Mouse (Mus musculus): ENCODE results near the gene Aars2.

Aars2 gene

DNA sequence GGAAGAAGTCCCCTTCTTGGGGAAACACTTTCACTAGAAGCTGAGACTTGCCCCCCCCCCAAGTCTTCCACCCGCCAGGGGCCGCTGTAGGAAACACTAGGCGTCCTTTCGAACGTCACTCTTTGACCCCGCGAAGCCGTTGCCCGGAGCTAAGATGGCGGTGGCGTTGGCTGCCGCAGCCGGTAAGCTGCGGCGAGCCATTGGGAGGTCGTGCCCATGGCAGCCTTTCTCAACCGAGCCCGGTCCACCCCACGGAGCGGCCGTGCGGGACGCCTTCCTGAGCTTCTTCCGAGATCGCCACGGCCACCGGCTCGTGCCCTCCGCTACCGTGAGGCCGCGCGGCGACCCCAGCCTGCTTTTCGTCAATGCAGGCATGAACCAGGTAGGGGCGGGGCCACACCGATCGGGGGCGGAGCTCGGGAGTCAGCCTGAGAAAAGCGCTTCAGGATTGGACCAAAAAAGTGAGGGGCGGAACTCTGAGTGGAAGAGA is at the start of gene Aars2:
Aars2 (plus strand) TSS at position 142 of the 490 bp plus-strand sequence.
- peak; percentile 91 for DNase-seq (ENCODE audit: low read depth, low spot score)

DNA sequence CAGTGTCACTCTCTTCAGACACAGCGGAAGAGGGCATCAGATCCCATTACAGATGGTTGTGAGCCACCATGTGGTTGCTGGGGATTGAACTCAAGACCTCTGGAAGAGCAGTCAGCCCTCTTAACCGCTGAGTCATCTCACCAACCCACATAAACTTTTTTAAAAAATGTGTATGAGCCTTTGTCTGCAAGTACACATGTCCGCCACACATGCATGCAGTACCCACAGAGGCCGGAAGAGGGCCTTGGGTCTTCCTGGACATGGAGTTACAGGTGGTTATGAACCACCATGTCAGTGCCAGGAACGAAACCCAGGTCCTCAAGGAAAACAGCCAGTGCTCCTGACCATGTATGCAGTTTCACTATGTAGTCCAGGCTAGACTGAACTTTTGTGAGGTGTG is 49.2 kb upstream of the Aars2 start:
- DNase-seq (ENCODE audit: low read depth, low spot score): no peak

DNA sequence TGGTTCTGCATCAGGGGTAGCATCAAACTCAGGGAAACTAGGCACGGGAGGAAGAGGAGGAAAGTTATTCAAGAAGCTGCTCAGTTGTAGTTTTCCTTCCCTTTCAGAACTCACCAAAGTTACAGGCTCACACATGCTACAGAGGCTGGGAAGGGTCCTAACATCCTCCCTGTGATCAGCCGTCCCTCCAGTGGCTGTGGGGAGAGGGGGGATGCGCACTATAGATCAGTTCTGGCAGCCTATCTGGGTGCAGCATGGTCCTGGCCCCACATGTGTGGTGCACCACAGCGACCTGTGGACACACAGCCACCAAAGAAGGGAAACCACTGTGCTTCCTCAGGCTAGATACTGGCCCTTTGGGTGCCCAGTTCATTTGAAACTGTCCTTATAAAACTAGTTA is 48.1 kb upstream of the Aars2 start:
- DNase-seq (ENCODE audit: low read depth, low spot score): no peak

DNA sequence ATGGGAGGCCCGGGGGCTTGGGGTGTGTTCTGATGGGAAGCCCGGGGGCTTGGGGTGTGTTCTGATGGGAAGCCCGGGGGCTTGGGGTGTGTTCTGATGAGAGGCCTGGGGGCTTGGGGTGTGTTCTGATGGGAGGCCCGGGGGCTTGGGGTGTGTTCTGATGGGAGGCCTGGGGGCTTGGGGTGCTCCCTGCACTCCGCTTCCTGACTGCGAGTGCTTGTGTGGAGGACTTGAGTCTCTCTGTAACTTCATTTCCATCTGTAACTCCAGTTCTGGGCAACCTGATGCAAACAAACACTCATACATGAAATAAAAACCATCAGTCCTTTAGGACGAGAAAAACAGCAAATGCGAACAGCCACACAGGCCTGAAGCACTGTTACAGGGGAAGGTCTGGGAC is 47.6 kb upstream of the Aars2 start:
- no peak for DNase-seq (ENCODE audit: low read depth, low spot score)

DNA sequence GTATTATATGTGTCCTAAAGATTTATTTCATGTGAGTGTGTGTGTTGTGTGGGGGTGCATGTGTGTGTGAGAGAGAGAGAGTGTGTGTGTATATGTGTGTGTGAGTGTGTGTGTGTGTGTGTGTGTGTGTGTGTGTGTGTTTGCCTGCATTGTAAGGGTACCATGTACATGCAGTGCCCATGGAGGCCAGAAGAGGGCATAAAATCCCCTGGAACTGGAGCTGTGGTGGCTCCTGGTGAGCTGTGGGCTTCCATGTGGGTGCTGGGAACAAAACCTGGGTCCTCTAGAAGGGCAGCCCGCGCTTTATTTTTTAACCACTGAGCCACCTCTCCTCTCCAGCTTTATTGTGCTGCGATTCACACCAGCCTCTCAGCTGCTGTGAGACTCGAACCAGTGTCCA is 44.1 kb upstream of the Aars2 start:
- no peak for DNase-seq (ENCODE audit: low read depth, low spot score)

DNA sequence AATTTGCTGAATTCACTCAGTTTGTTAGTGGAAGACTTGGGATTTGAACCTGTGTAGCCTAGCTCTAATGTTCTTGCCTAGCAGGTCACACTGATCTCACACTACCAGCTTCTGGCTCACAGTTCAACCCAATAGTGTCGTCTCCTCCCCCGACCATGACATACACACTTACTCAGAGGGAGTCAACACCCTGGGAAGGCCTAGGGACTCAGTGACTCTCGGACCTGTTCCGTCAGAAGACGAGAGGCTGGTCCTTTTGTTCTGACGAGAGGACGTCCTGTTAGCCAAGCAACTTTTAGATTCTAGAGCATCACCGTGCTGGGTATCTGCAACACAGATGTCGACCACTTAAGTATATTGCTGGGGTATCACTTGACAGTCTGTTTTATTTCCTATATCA is 42.4 kb upstream of the Aars2 start:
- no peak for DNase-seq (ENCODE audit: low read depth, low spot score)

DNA sequence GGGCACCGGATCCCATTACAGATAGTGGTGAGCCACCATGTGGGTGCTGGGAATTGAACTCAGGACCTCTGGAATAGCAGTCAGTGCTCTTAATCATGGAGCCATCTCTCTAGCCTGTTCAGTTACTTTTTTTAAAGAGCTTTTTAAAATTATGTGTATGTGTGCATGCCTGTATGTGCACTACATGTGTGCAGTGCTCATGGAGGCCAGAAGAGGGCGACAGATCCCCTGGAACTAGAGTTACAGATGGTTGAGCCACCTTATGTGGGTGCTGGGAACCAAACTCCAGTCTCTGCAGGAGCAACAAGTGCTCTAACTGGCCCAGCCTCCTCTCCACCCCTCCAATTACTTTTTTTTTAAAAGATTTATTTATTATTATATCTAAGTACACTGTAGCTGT is 39.9 kb upstream of the Aars2 start:
- no peak for DNase-seq (ENCODE audit: low read depth, low spot score)

DNA sequence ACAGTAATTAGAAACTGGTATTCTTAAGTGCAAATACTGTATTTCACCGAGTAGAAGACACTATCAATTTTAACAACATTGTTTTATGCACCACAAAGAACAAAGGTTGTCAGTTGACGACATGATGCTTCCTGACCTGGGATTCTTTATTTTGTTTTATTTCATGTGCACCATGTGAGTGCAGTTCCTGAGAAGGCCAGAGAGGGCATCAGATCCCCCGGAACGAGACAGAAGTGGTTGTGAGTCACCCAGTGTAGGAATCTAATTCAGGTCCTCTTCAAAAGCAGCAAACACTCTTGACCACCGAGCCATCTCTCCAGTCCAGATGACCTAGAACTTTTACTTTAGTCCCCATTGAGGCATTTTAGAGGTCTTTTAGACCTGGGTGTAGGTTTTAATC is 38.3 kb upstream of the Aars2 start:
- DNase-seq (ENCODE audit: low read depth, low spot score): no peak

DNA sequence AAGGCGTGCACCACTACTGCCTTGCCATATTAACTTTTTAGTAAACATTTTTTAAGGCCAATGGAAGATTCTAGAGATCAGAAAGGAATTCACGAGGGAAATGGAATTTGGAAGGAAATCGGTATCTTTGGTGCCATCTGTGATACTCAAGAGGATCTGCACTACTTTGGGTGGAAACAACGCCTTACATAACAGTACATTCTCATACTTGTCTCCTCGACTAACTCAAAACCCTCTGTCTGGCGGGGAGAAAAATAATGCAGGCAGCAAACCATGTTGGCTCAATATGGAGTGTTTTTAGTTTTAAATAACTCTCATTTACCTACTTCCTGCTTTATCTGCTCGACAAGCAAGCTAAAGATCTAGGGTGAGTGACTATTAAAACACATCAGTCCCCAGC is 35.9 kb upstream of the Aars2 start:
- DNase-seq (ENCODE audit: low read depth, low spot score): no peak

DNA sequence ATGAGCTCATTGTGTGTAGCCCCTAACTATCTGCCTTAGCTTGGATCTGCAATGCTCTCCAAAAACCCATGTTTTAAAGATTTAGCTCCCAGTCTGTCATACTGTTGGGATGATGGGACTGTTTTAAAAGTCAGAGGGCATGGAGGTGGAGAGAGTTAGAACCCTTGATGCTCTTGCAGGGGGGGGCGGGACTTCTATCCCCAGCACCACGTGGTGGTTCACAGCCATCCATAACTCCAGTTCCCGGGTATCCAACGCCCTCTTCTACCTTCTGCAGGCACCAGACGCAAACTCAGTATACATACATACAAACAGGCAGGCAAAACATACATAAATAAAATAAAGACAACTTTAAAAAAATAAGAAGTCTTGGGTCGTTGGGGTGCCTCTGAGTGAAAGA is 33.0 kb upstream of the Aars2 start:
- no peak for DNase-seq (ENCODE audit: low read depth, low spot score)

DNA sequence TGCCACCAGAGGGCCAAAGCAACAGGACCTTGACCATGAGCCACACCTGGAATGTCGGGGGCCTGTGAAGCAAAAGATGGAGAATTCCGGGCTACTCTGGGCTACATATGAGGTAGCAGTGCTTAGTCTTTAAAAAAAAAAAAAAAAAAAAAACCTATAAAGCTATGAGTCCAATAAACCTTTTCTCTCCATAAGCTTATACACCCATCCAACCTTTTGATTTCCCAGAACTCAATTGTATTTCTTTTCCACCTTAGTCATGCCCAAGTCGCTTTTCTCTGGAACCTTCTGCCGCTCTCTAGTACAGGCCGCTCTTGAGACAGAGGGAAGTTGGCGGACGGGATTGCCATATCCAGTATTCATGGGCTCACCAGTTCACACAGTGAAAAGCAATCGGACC is 32.5 kb upstream of the Aars2 start:
- DNase-seq (ENCODE audit: low read depth, low spot score): no peak

DNA sequence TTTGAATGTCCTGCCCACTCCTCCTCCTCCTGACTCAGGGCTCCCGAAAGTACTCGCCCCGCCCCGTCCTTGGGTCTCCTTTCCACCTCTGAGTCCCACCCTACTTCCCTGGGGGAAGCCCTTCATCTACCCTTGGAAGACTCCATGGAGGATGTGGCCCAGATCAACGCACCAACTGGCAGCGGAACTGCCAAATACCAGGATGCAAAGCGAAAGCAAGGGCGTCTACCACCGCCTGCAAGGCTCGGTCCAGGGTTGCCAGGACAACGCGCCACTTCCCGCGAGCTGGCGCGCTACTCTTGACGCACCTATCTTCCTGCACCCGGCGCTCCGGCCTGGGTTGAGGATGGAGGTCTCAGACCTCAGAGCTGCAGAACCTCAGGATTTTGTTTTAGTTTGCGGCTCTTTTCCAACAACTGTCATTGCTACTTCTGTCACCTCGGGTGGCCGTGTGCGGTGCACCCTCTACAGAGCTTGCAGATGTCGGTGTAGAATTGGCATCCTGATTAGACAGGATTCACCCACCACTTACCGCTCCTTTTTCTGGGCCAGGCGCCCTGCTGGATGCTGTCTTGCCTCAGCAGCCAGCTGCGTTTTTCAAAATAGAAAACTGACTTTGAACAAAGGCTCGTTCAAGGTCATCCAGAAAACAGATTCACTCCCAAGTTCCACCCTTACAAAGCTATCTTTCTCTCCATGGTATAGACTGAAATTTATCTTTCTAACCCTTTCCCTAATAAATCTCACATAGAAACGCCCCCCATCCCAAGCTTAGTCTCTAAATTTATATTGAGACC is 31.8 kb upstream of the Aars2 start, which contains the start of gene Spats1:
Spats1 (minus strand) TSS at position 747 of the 797 bp plus-strand sequence.
- peak; percentile 23 for DNase-seq (ENCODE audit: low read depth, low spot score)

DNA sequence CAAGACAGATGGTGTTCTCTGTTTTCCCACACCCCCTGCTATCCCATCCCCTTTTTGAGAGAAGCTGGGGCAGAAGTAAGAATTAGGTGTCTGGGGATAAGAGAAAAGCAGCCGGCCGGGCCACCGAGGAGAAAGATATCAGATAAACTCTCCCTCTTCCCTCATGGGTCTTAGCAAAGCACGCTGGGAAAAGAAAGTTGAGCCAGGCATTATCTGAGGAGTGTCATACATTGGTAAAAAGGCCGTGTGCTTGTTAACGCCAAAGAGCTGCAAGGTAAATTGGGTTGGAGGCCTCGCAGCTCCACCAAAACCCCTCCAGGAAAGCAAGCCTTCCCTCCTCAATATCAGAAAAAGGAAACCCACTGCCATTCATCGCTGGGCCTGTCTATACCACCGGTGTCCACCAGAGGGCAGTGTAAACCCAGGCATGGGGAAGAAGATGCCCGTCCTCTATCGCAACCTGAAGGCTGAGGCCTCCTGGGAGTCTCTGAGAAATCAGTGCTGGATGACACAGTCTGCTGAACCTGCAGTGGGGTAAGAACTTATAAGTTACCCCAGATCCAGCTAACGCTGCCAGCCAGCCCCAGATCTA is 28.3 kb upstream of the Aars2 start:
- DNase-seq (ENCODE audit: low read depth, low spot score): peak; percentile 74

DNA sequence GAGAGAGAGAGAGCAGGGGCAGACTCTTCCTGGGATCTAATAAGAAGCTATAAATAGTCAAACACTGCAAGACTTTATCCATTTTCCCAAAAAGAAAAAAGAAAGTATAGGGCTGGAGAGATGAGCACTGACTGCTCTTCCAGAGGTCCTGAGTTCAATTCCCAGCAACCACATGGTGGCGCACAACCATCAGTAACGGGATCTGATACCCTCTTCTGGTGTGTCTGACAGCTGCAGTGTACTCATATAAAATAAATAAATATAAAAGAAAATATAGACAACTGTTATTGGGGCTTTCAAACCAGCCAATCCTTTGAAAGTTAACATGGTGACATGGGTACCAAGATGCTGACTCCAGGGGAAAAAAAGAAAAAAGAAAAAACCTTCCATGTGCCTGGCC is 26.2 kb upstream of the Aars2 start:
- no peak for DNase-seq (ENCODE audit: low read depth, low spot score)

DNA sequence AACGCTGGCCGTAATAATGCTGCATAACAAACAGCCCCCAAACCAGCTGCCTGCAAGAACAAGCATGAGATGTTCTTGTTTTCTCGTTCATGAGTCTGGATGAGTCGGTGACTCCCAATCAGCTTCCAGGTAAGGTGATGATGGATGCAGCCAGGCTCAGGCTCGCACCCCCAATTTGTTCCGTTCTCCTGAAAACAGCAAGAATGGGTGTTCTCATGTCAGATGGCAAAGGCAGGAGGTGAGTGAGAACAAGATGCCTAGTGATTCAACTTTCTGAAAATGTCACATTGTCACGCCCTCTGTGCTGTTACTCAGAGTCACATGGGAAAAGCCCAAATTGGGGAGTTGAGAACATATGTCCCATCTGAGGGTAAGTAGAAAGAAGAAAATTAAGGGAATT is 21.1 kb upstream of the Aars2 start:
- no peak for DNase-seq (ENCODE audit: low read depth, low spot score)

DNA sequence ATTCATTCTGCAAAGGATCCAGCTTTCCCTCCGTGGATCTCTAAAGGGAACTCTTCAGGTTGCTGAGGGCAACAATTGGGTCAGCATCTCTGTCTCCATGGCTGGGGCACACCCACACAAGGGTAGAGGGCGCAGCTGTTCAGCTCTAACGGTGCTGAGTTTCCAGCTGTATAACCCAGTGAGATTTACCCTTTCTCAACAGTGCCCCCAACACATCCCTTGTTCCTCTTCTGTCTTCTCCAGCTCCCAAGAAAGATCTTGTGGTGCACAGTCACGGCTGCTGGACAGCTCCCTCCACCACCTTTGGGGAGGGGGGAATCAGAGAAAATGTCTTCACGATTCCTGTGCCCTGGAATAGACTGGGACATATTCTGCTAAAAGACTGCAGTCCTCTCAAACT is 19.4 kb upstream of the Aars2 start:
- no peak for DNase-seq (ENCODE audit: low read depth, low spot score)

DNA sequence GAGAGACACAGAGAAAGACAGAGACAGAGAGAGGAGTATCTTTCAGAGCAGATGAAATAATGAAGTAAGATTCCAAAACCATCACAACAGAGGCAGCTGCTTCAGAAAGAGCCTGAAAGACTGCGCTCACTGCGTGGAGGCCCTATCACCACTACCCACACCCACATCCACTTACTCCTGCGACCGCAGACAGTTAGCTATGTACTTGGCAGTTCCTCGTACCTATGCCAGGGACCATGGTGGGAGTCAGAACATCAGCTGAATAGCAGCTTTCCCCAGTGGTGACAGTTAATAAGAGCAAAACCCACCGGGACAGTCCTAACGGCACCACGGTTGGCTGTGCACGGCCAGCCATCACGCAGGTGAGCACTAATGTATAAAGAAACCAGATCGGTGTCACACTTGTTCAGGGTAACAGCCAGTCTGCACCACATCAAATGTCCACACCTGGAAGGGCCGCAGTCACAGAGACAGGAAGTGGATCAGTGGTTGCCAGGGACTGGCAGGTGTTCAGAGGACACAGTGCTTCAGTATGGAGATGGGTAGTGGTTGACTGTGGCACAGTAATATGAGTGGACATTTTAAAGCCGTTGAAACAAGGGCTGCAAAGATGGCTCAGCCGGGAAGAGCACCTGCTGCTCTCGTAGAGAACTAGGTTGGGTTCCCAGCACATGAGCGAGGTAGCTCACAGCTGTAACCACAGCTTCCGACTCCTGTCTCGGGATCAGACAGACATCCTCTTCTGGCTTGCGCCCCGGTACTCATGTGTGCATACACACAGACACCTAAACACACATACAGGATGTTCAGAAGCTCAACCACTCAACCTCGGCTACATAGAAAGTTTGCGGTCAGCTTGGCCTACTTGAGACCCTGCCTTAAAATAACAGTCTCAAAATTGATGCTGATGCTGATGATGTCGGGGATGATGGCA is 18.1 kb upstream of the Aars2 start:
- DNase-seq (ENCODE audit: low read depth, low spot score): no peak

DNA sequence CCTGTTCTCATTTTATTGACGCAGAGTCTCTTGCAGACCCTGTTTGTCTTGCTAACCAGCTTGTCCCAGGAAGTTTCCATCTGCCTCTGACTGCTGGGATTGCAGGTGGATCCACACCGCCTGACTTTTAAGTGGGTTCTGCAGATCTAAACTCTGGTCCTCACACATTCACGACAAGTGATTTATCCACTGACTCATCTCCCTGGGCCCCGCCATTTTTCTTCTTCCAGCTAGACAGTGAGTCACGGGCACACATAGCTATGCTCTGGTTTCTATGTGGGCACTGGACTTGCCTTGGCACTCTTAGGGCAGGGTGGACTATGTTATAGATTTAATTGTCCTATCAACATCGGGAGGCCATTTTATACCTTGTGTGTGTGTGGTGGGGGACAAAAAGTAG is 16.9 kb upstream of the Aars2 start:
- no peak for DNase-seq (ENCODE audit: low read depth, low spot score)

DNA sequence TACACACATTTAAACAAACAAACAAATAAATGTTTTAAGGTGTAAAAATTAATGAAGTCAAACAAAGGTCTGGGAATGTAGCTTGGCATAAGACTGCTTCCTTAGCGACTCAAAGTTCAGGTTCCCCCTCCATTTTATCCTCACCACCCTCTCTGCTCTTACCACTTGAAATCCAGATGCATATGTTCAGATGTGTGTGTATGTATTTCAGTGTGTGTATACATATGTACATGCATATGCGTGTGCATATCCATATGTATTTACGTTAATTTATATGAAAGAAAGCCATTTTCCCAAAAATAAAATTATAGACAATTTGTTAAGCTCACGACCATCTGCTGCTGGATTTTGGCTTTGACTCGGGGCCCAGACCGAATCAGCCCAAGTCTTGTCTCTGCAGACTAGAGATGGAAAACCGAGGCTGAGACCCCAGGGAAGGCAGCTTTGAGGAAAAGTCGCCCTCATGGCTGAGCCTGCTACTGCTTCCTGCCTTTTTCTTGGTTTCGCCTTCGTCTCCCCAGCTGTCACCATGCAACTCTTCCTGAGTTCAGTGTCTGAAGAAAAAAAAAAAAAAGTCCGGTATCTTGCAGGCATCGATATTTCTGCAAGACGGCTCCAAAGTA is 16.0 kb upstream of the Aars2 start:
- DNase-seq (ENCODE audit: low read depth, low spot score): no peak

DNA sequence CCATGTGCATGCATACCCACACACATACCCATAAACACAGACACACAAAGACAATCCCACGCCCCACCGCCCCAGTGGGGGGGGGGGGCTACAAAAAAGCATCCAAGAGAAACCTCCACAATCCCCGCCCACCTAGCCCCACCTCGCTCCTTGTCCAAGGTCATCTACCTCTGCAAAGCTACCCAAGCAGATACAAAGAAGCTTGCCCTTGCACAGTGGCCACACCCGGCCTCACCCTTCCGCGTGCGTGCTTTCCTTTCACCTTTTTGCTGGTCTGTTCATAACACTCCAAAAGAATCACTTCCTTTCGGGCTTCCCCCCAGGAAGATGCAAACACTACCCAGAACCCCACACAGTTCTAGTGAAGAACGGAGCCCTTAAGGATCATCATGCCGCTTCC is 11.2 kb upstream of the Aars2 start:
- no peak for DNase-seq (ENCODE audit: low read depth, low spot score)

DNA sequence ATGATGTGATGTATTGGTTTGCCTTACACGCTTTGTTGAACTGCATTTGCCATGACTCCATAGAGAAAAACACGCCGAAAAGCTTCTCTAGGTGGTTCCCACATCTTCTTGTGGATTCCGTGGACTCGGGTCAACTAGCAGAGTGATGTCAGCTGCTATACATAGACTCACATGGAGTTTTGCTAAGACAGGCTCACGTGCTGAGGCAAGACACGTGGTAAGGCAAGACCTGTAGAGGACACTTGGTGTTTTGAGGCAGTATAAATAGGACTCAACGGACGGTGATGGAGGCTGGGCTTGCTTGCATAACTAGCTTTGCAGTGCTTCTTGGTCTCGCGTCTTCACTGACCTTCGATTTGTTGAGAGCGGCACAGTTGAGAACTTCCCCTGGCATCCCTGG is 8.2 kb upstream of the Aars2 start:
- no peak for DNase-seq (ENCODE audit: low read depth, low spot score)

DNA sequence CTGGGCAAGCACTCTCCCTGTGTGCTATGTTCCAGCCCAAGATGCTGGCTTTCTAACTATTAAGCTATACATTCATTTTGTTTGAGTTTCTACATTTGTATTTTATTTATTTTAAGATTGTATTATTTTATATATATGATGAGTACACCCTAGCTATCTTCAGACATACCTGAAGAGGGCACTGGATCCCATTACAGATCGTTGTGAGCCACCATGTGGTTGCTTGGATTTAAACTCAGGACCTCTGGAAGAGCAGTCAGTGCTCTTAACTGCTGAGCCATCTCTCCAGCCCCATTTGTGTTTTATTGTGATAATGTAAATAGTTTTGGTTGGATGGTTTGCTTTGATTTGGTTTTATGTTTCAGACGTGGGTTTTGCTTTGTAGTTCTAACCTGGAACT is 7.1 kb upstream of the Aars2 start:
- DNase-seq (ENCODE audit: low read depth, low spot score): no peak

Data from retina, postnatal 7 days (tissue).